Mouse (Mus musculus): Measurements from ENCODE around the gene Pxn.

- TF ChIP-seq CTCF (IDR thresholded peaks at IDR 0.05; ENCODE audit: borderline replicate concordance, extremely low read depth, insufficient read depth, insufficient read length) (no peak), POLR2A (IDR thresholded peaks at IDR 0.05; ENCODE audit: borderline replicate concordance, extremely low read depth, insufficient read depth, insufficient read length, poor library complexity, severe bottlenecking) (no peak)
Observed at GRCm38 (mm10) chr5:115485489-115486205, 20.8 kb upstream of the Pxn start.
